Mouse (Mus musculus): ENCODE measurements around the gene Dcun1d2. TPM values are rescaled to one million over a fixed set of nuclear protein-coding genes. Genes with fewer than 3 reads are reported as not detected.

Dcun1d2 gene
- polyA plus RNA-seq, 1 experiment from 2014 or later = 24.5 TPM

- Histone ChIP-seq H3K36me3 (peaks cover 21% of the 10 kb centered on the region; the same call in 1 of the 2 replicates), H3K27me3 (no peaks in the 10 kb centered on the region), H3K4me1 (replicated peaks) (peaks cover 51% of the 10 kb centered on the region), H3K9me3 (replicated peaks) (no peaks in the 10 kb centered on the region), H3K27ac (peak overlapping the region; percentile 79), H3K9ac (0 out of 2 replicates have a peak overlapping the region, but pooled peaks have one; percentile 9), H3K4me3 (no peak overlapping the region), H3K4me2 (0 out of 2 replicates have a peak overlapping the region, but pooled peaks have one; percentile 12)
- WGBS = 40% methylated on average over 6 of the region's 6 CpGs
- peak; percentile 23 for ATAC-seq (replicated peaks; ENCODE audit: insufficient number of reproducible peaks, insufficient read depth, low FRiP score, low read depth)
These were observed 61.6 kb downstream of the Dcun1d2 start for GRCm38 (mm10) chr8:13226288-13226687.

GRCm38 (mm10) chr8:13224426-13224825 is 63.5 kb downstream of the Dcun1d2 start:
- Histone ChIP-seq H3K9me3 (replicated peaks) (no peaks in the 10 kb centered on the region), H3K4me1 (replicated peaks) (peaks cover 36% of the 10 kb centered on the region), H3K4me2 (no peak overlapping the region), H3K9ac (no peak overlapping the region), H3K27ac (no peak overlapping the region), H3K27me3 (no peaks in the 10 kb centered on the region), H3K36me3 (peaks cover 21% of the 10 kb centered on the region; the same call in 1 of the 2 replicates), H3K4me3 (no peak overlapping the region)
- no peak for ATAC-seq (replicated peaks; ENCODE audit: insufficient number of reproducible peaks, insufficient read depth, low FRiP score, low read depth)
- WGBS = 80% methylated on average over 9 of the region's 9 CpGs

GRCm38 (mm10) chr8:13218441-13218840 is 69.5 kb downstream of the Dcun1d2 start:
- H3K36me3 ChIP-seq = peaks cover 12% of the 10 kb centered on the region; the same call in 1 of the 2 replicates
- H3K27me3 ChIP-seq = no peaks in the 10 kb centered on the region
- peaks cover 21% of the 10 kb centered on the region for H3K4me1 ChIP-seq (replicated peaks)
- 82% methylated on average over 4 of the region's 4 CpGs for WGBS
- no peak overlapping the region for H3K4me2 ChIP-seq
- H3K4me3 ChIP-seq = no peak overlapping the region
- H3K9me3 ChIP-seq (replicated peaks) = no peaks in the 10 kb centered on the region
- H3K27ac ChIP-seq = no peak overlapping the region
- ATAC-seq (replicated peaks; ENCODE audit: insufficient number of reproducible peaks, insufficient read depth, low FRiP score, low read depth) = no peak
- no peak overlapping the region for H3K9ac ChIP-seq

GRCm38 (mm10) chr8:13217986-13218385 is 69.9 kb downstream of the Dcun1d2 start:
- H3K9ac ChIP-seq = no peak overlapping the region
- H3K4me2 ChIP-seq = no peak overlapping the region
- H3K27me3 ChIP-seq = no peaks in the 10 kb centered on the region
- H3K4me3 ChIP-seq = no peak overlapping the region
- peaks cover 26% of the 10 kb centered on the region for H3K4me1 ChIP-seq (replicated peaks)
- peaks cover 8% of the 10 kb centered on the region; the same call in 1 of the 2 replicates for H3K36me3 ChIP-seq
- H3K9me3 ChIP-seq (replicated peaks) = no peaks in the 10 kb centered on the region
- no peak for ATAC-seq (replicated peaks; ENCODE audit: insufficient number of reproducible peaks, insufficient read depth, low FRiP score, low read depth)
- H3K27ac ChIP-seq = no peak overlapping the region

GRCm38 (mm10) chr8:13217093-13217492 is 70.8 kb downstream of the Dcun1d2 start:
- H3K36me3 ChIP-seq = no peaks in the 10 kb centered on the region; the same call in 1 of the 2 replicates
- ATAC-seq (replicated peaks; ENCODE audit: insufficient number of reproducible peaks, insufficient read depth, low FRiP score, low read depth) = no peak
- peaks cover 26% of the 10 kb centered on the region for H3K4me1 ChIP-seq (replicated peaks)
- no peak overlapping the region for H3K4me2 ChIP-seq
- no peak overlapping the region for H3K4me3 ChIP-seq
- H3K27ac ChIP-seq = peak overlapping the region; percentile 61
- H3K9me3 ChIP-seq (replicated peaks) = no peaks in the 10 kb centered on the region
- WGBS = 33% methylated on average over 5 of the region's 5 CpGs
- no peak overlapping the region for H3K9ac ChIP-seq
- no peaks in the 10 kb centered on the region for H3K27me3 ChIP-seq

GRCm38 (mm10) chr8:13216386-13216785 is 71.5 kb downstream of the Dcun1d2 start:
- Histone ChIP-seq H3K9me3 (replicated peaks) (no peaks in the 10 kb centered on the region), H3K4me3 (no peak overlapping the region), H3K9ac (no peak overlapping the region), H3K36me3 (no peaks in the 10 kb centered on the region; the same call in 1 of the 2 replicates), H3K27ac (peak overlapping the region; percentile 61), H3K4me1 (replicated peaks) (peaks cover 28% of the 10 kb centered on the region), H3K27me3 (no peaks in the 10 kb centered on the region), H3K4me2 (no peak overlapping the region)
- no peak for ATAC-seq (replicated peaks; ENCODE audit: insufficient number of reproducible peaks, insufficient read depth, low FRiP score, low read depth)
- 68% methylated on average over 8 of the region's 8 CpGs for WGBS

GRCm38 (mm10) chr8:13213479-13214268 is 74.3 kb downstream of the Dcun1d2 start:
- Histone ChIP-seq H3K27ac (peak overlapping the region; percentile 58), H3K4me3 (no peak overlapping the region), H3K27me3 (no peaks in the 10 kb centered on the region), H3K4me1 (replicated peaks) (peaks cover 46% of the 10 kb centered on the region), H3K9me3 (replicated peaks) (no peaks in the 10 kb centered on the region), H3K36me3 (no peaks in the 10 kb centered on the region), H3K4me2 (peak overlapping the region; percentile 35), H3K9ac (no peak overlapping the region)
- ATAC-seq (replicated peaks; ENCODE audit: insufficient number of reproducible peaks, insufficient read depth, low FRiP score, low read depth) = peak; percentile 53
- 17% methylated on average over 10 of the region's 10 CpGs for WGBS

- peak; percentile 72 for ATAC-seq (replicated peaks; ENCODE audit: insufficient number of reproducible peaks, insufficient read depth, low FRiP score, low read depth)
- peaks cover 40% of the 10 kb centered on the region for H3K4me1 ChIP-seq (replicated peaks)
- H3K36me3 ChIP-seq = no peaks in the 10 kb centered on the region
- H3K9ac ChIP-seq = no peak overlapping the region
- no peaks in the 10 kb centered on the region for H3K9me3 ChIP-seq (replicated peaks)
- no peaks in the 10 kb centered on the region for H3K27me3 ChIP-seq
- H3K4me2 ChIP-seq = peak overlapping the region; percentile 38
- no peak overlapping the region for H3K4me3 ChIP-seq
- WGBS = 54% methylated on average over 1 of the region's 1 CpGs
- H3K27ac ChIP-seq = peak overlapping the region; percentile 94
These were observed 78.2 kb downstream of the Dcun1d2 start for GRCm38 (mm10) chr8:13209770-13210169.

GRCm38 (mm10) chr8:13208627-13209355 is 79.1 kb downstream of the Dcun1d2 start:
- peak overlapping the region; percentile 38; the same call in 1 of the 2 replicates for H3K4me2 ChIP-seq
- no peaks in the 10 kb centered on the region for H3K27me3 ChIP-seq
- peak; percentile 40; the same call in 1 of the 2 replicates for ATAC-seq (replicated peaks; ENCODE audit: insufficient number of reproducible peaks, insufficient read depth, low FRiP score, low read depth)
- H3K9me3 ChIP-seq (replicated peaks) = no peaks in the 10 kb centered on the region
- no peak overlapping the region for H3K4me3 ChIP-seq
- WGBS = 21% methylated on average over 6 of the region's 6 CpGs
- peaks cover 43% of the 10 kb centered on the region for H3K4me1 ChIP-seq (replicated peaks)
- no peak overlapping the region for H3K9ac ChIP-seq
- no peaks in the 10 kb centered on the region for H3K36me3 ChIP-seq
- H3K27ac ChIP-seq = peak overlapping the region; percentile 94

- Histone ChIP-seq H3K27ac (no peak overlapping the region), H3K4me1 (replicated peaks) (peaks cover 42% of the 10 kb centered on the region), H3K36me3 (no peaks in the 10 kb centered on the region), H3K4me2 (no peak overlapping the region), H3K4me3 (no peak overlapping the region), H3K9me3 (replicated peaks) (no peaks in the 10 kb centered on the region), H3K27me3 (peaks cover 13% of the 10 kb centered on the region), H3K9ac (no peak overlapping the region)
- 41% methylated on average over 5 of the region's 5 CpGs for WGBS
- no peak for ATAC-seq (replicated peaks; ENCODE audit: insufficient number of reproducible peaks, insufficient read depth, low FRiP score, low read depth)
These were observed 81.6 kb downstream of the Dcun1d2 start for GRCm38 (mm10) chr8:13206290-13206689.
